Mouse (Mus musculus): ENCODE measurements at regions not wholly inside any gene's neighbourhood (a gene's known extent, or its start where the extent isn't known, plus 50 kb on each side); places are given as distances from the start of the nearest gene placed in this dataset.

GRCm38 (mm10) chr7:95734587-95734986, 436.5 kb upstream of the Tenm4 start:
- Histone ChIP-seq H3K4me3 (no peak overlapping the region), H3K79me2 (ENCODE audit: control insufficient read depth, insufficient read depth) (no peaks in the 10 kb centered on the region), H3ac (ENCODE audit: control insufficient read depth, insufficient read length) (no peak overlapping the region), H3K4me2 (ENCODE audit: low read depth) (no peak overlapping the region), H3K36me3 (ENCODE audit: control insufficient read depth, insufficient read depth) (no peaks in the 10 kb centered on the region), H3K27me3 (ENCODE audit: control insufficient read depth, insufficient read depth, insufficient read length) (no peaks in the 10 kb centered on the region)
- no peak for TF ChIP-seq POLR2AphosphoS2 (IDR thresholded peaks at IDR 0.05; ENCODE audit: insufficient read length, low read depth)

- H3K4me2 ChIP-seq (ENCODE audit: low read depth), result no peak overlapping the region
- H3K79me2 ChIP-seq (ENCODE audit: control insufficient read depth, insufficient read depth), result no peaks in the 10 kb centered on the region
- no peak for TF ChIP-seq SRF (IDR thresholded peaks at IDR 0.05; ENCODE audit: control insufficient read depth, insufficient read length, low read depth)
- TF ChIP-seq MAX (IDR thresholded peaks at IDR 0.05; ENCODE audit: low read depth), result no peak
- TF ChIP-seq MYOG (IDR thresholded peaks at IDR 0.05; ENCODE audit: control insufficient read depth in 1 of 3, insufficient read depth in 1 of 3, insufficient read length in 2 of 3, low read depth in 2 of 3), result no peak
- no peak for TF ChIP-seq POLR2AphosphoS2 (IDR thresholded peaks at IDR 0.05; ENCODE audit: insufficient read length, low read depth)
- no peak for TF ChIP-seq E2F4 (IDR thresholded peaks at IDR 0.05; ENCODE audit: insufficient read depth)
- TF ChIP-seq USF1 (IDR thresholded peaks at IDR 0.05; ENCODE audit: low read depth), result no peak
- no peak for TF ChIP-seq TCF12 (IDR thresholded peaks at IDR 0.05; ENCODE audit: insufficient read depth, poor library complexity, severe bottlenecking)
- no peak for TF ChIP-seq POLR2A (IDR thresholded peaks at IDR 0.05; ENCODE audit: insufficient read length, low read depth)
- TF ChIP-seq TCF3 (IDR thresholded peaks at IDR 0.05; ENCODE audit: insufficient read length, low read depth), result no peak
- no peak for TF ChIP-seq MYOD1 (IDR thresholded peaks at IDR 0.05; ENCODE audit: control insufficient read depth in 1 of 3, insufficient read length in 2 of 3, low read depth in 2 of 3)
- no peak overlapping the region for H3ac ChIP-seq (ENCODE audit: control insufficient read depth, insufficient read length)
- H3K4me3 ChIP-seq, result no peak overlapping the region
- H3K27me3 ChIP-seq (ENCODE audit: control insufficient read depth, insufficient read depth, insufficient read length), result no peaks in the 10 kb centered on the region
- no peaks in the 10 kb centered on the region for H3K36me3 ChIP-seq (ENCODE audit: control insufficient read depth, insufficient read depth)
Measured at GRCm38 (mm10) chr7:95736716-95737115, 434.3 kb upstream of the Tenm4 start.

- Histone ChIP-seq H3K27me3 (ENCODE audit: control insufficient read depth, insufficient read depth, insufficient read length) (no peaks in the 10 kb centered on the region), H3ac (ENCODE audit: control insufficient read depth, insufficient read length) (no peak overlapping the region), H3K4me3 (no peak overlapping the region), H3K79me2 (ENCODE audit: control insufficient read depth, insufficient read depth) (no peaks in the 10 kb centered on the region), H3K4me2 (ENCODE audit: low read depth) (peak overlapping the region; percentile 40), H3K36me3 (ENCODE audit: control insufficient read depth, insufficient read depth) (no peaks in the 10 kb centered on the region)
- TF ChIP-seq E2F4 (IDR thresholded peaks at IDR 0.05; ENCODE audit: insufficient read depth), result no peak
- peak; percentile 7 for TF ChIP-seq TCF3 (IDR thresholded peaks at IDR 0.05; ENCODE audit: insufficient read length, low read depth)
- TF ChIP-seq USF1 (IDR thresholded peaks at IDR 0.05; ENCODE audit: low read depth), result peak; percentile 18
- peak; percentile 56; the same call in 1 of the 2 replicates for TF ChIP-seq CEBPB (IDR thresholded peaks at IDR 0.05; ENCODE audit: insufficient read depth, poor library complexity, severe bottlenecking)
- TF ChIP-seq TCF12 (IDR thresholded peaks at IDR 0.05; ENCODE audit: insufficient read depth, poor library complexity, severe bottlenecking), result peak; percentile 52
- TF ChIP-seq MYOD1 (IDR thresholded peaks at IDR 0.05; ENCODE audit: control insufficient read depth in 1 of 3, insufficient read length in 2 of 3, low read depth in 2 of 3), result peak in 2 of 3 experiments; percentile 57 to 75
Measured at GRCm38 (mm10) chr7:95738725-95739245, 432.3 kb upstream of the Tenm4 start.

GRCm38 (mm10) chr7:95739779-95740178, 431.3 kb upstream of the Tenm4 start:
- Histone ChIP-seq H3ac (ENCODE audit: control insufficient read depth, insufficient read length) (no peak overlapping the region), H3K4me3 (no peak overlapping the region)

GRCm38 (mm10) chr7:95758375-95758774, 412.7 kb upstream of the Tenm4 start:
- H3ac ChIP-seq (ENCODE audit: control insufficient read depth, insufficient read length), result no peak overlapping the region
- no peaks in the 10 kb centered on the region for H3K36me3 ChIP-seq (ENCODE audit: control insufficient read depth, insufficient read depth)
- no peak overlapping the region for H3K4me2 ChIP-seq (ENCODE audit: low read depth)
- no peaks in the 10 kb centered on the region for H3K27me3 ChIP-seq (ENCODE audit: control insufficient read depth, insufficient read depth, insufficient read length)
- no peaks in the 10 kb centered on the region for H3K79me2 ChIP-seq (ENCODE audit: control insufficient read depth, insufficient read depth)
- TF ChIP-seq MYOD1 (IDR thresholded peaks at IDR 0.05; ENCODE audit: control insufficient read depth in 1 of 3, insufficient read length in 2 of 3, low read depth in 2 of 3) (no peak), REST (IDR thresholded peaks at IDR 0.05; ENCODE audit: insufficient read depth, insufficient read length) (no peak), MAX (IDR thresholded peaks at IDR 0.05; ENCODE audit: low read depth) (no peak), MYOG (IDR thresholded peaks at IDR 0.05; ENCODE audit: control insufficient read depth in 1 of 3, insufficient read depth in 1 of 3, insufficient read length in 2 of 3, low read depth in 2 of 3) (no peak), POLR2A (IDR thresholded peaks at IDR 0.05; ENCODE audit: insufficient read length, low read depth) (no peak), CEBPB (IDR thresholded peaks at IDR 0.05; ENCODE audit: insufficient read depth, poor library complexity, severe bottlenecking) (no peak), E2F4 (IDR thresholded peaks at IDR 0.05; ENCODE audit: insufficient read depth) (no peak), USF1 (IDR thresholded peaks at IDR 0.05; ENCODE audit: low read depth) (no peak), TCF12 (IDR thresholded peaks at IDR 0.05; ENCODE audit: insufficient read depth, poor library complexity, severe bottlenecking) (no peak), TCF3 (IDR thresholded peaks at IDR 0.05; ENCODE audit: insufficient read length, low read depth) (no peak), SRF (IDR thresholded peaks at IDR 0.05; ENCODE audit: control insufficient read depth, insufficient read length, low read depth) (no peak), POLR2AphosphoS2 (IDR thresholded peaks at IDR 0.05; ENCODE audit: insufficient read length, low read depth) (no peak)
- H3K4me3 ChIP-seq, result no peak overlapping the region

More at GRCm38 (mm10) chr7:95739779-95740178, 431.3 kb upstream of the Tenm4 start:
- Histone ChIP-seq H3K79me2 (ENCODE audit: control insufficient read depth, insufficient read depth) (no peaks in the 10 kb centered on the region), H3K36me3 (ENCODE audit: control insufficient read depth, insufficient read depth) (no peaks in the 10 kb centered on the region), H3K4me2 (ENCODE audit: low read depth) (peak overlapping the region; percentile 40), H3K27me3 (ENCODE audit: control insufficient read depth, insufficient read depth, insufficient read length) (no peaks in the 10 kb centered on the region)
- peak; percentile 90 for TF ChIP-seq CEBPB (IDR thresholded peaks at IDR 0.05; ENCODE audit: insufficient read depth, poor library complexity, severe bottlenecking)
- no peak for TF ChIP-seq MYOG (IDR thresholded peaks at IDR 0.05; ENCODE audit: control insufficient read depth in 1 of 3, insufficient read depth in 1 of 3, insufficient read length in 2 of 3, low read depth in 2 of 3)
